ENCODE assay signal across 8 mouse cellular contexts in genomic region chr8:108406716-108407494, GRCm38 (mm10).
DNase-seq lines count a peak whose midpoint lies in the region; ATAC-seq and TF ChIP-seq lines count a peak whose summit lies in the region.

No protein-coding gene starts in this region.

- intact Hi-C loops in left cerebral cortex, postnatal 36 days (cut with DNase I) = no loop called here

- H3K9ac ChIP-seq in heart, postnatal 0 days (replicated peaks; ENCODE audit: low read depth, low read length) = no peak overlapping the region; the same call in 1 of the 2 replicates
- no peak overlapping the region for H3K9ac ChIP-seq in kidney, embryonic 15.5 days

- H3K4me3 ChIP-seq in heart, postnatal 0 days (ENCODE audit: low read depth, low read length) = no peak overlapping the region
- no peak overlapping the region for H3K4me3 ChIP-seq in kidney, embryonic 15.5 days (replicated peaks)

- TF ChIP-seq EP300 in heart, postnatal 0 days (IDR thresholded peaks at IDR 0.05; ENCODE audit: low read depth) = no peak

- no peaks in the 10 kb centered on the region for H3K36me3 ChIP-seq in heart, postnatal 0 days (replicated peaks; ENCODE audit: control insufficient read depth, insufficient read depth, low read length)
- H3K36me3 ChIP-seq in kidney, embryonic 15.5 days = no peaks in the 10 kb centered on the region

- 41% methylated on average over 25 of the region's 25 CpGs for WGBS in heart, postnatal 0 days
- WGBS in kidney, embryonic 15.5 days = 64% methylated on average over 25 of the region's 25 CpGs

- no peak overlapping the region for H3K27ac ChIP-seq in heart, postnatal 0 days (ENCODE audit: low read depth)
- H3K27ac ChIP-seq in kidney, embryonic 15.5 days = no peak overlapping the region

- ATAC-seq in heart, postnatal 0 days (ENCODE audit: insufficient read depth, low read depth) = no peak
- no peak for ATAC-seq in kidney, embryonic 15.5 days (replicated peaks; ENCODE audit: low FRiP score)

- H3K27me3 ChIP-seq in heart, postnatal 0 days (ENCODE audit: control insufficient read depth, insufficient read depth, low read length) = no peaks in the 10 kb centered on the region
- H3K27me3 ChIP-seq in kidney, embryonic 15.5 days = no peaks in the 10 kb centered on the region

- peak overlapping the region; percentile 28 for H3K4me2 ChIP-seq in heart, postnatal 0 days (ENCODE audit: low read depth, low read length)
- H3K4me2 ChIP-seq in kidney, embryonic 15.5 days = no peak overlapping the region

- no peak for DNase-seq in heart, postnatal 0 days (ENCODE audit: low spot score)
- no peak for DNase-seq in heart, adult 8-10 months (ENCODE audit: low spot score)
- peak; percentile 6 to 29 for DNase-seq in frontal cortex, adult 2 months (ENCODE audit: extremely low spot score in 1 of 2, low spot score in 1 of 2)
- DNase-seq in left cerebral cortex, postnatal 36 days (ENCODE audit: low spot score in 2 of 2) = peak; percentile 21 to 30
- peak; percentile 27 for DNase-seq in right cerebral cortex, adult 18-20 months
- no peak for DNase-seq in ovary, postnatal 36 days (ENCODE audit: low spot score)
- DNase-seq in testis, postnatal 14 days (ENCODE audit: low spot score) = no peak

- H3K4me1 ChIP-seq in heart, postnatal 0 days (ENCODE audit: control insufficient read depth, insufficient read depth) = no peaks in the 10 kb centered on the region
- 0 out of 2 replicates have a peak, but pooled peaks cover 6% of the 10 kb centered on the region for H3K4me1 ChIP-seq in kidney, embryonic 15.5 days

- no peak for TF ChIP-seq CTCF in heart, postnatal 0 days (IDR thresholded peaks at IDR 0.05; ENCODE audit: low read depth)

- no peaks in the 10 kb centered on the region for H3K9me3 ChIP-seq in heart, postnatal 0 days (replicated peaks; ENCODE audit: control insufficient read depth, low read length)
- no peaks in the 10 kb centered on the region for H3K9me3 ChIP-seq in kidney, embryonic 15.5 days (replicated peaks)

Comparison
In these comparisons a context has a peak if more than half of its experiments do, and no peak if none do; other contexts are left out.
1. DNase-seq: peak in frontal cortex, adult 2 months (2 of 2), left cerebral cortex, postnatal 36 days (2 of 2) and right cerebral cortex, adult 18-20 months (single experiment); none in heart, postnatal 0 days (single experiment), heart, adult 8-10 months (single experiment), ovary, postnatal 36 days (single experiment) and testis, postnatal 14 days (single experiment).